Mouse (Mus musculus): Measurements from ENCODE around the gene Igll1. TPM values are rescaled to one million over a fixed set of nuclear protein-coding genes. Genes with fewer than 3 reads are reported as not detected.
"Not testable (repeated sequence)": the region's sequence is repeated elsewhere in the genome, so short reads cannot be mapped to it uniquely, and the experiment has no call there.

Igll1 gene
- total and polyA plus RNA-seq, 3 experiments = not detected

DNA sequence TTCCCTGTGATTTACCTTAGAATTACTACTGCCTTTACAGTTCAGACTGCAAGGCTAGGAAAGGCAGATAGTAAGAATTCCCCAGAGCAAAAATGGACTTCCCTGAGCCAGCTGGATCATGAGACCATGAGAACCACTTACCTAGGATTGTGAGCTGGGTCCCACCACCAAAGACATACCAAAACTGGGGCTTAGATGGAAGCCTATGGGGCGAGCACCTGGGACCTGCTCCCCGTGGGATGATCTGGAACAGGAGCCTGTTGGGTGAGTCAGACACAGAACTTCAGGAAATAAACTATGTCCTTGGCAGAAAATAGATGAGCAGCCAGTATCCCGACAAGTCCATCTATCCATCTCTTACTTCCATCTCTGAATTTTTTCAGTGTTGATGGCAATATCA, 1.5 kb downstream of the Igll1 start:
- Histone ChIP-seq H3K4me3 (no peak overlapping the region), H3K27ac (no peak overlapping the region), H3K9ac (ENCODE audit: low read depth, low read length) (no peak overlapping the region), H3K27me3 (ENCODE audit: control insufficient read depth, insufficient read depth, low read length) (no peaks in the 10 kb centered on the region), H3K79me2 (replicated peaks; ENCODE audit: control insufficient read depth, insufficient read depth, low read length) (no peaks in the 10 kb centered on the region), H3K4me1 (ENCODE audit: control insufficient read depth, insufficient read depth, low read length) (no peaks in the 10 kb centered on the region), H3K36me3 (ENCODE audit: control insufficient read depth, insufficient read depth, low read length) (no peaks in the 10 kb centered on the region)
- intact Hi-C loops (cut with DNase I) = no loop called here
- DNase-seq = no peak
- 61% methylated on average over 3 of the region's 3 CpGs for WGBS
- TF ChIP-seq EP300 (IDR thresholded peaks at IDR 0.05; ENCODE audit: insufficient read depth, low read depth, low read length) (no peak), POLR2A (IDR thresholded peaks at IDR 0.05; ENCODE audit: insufficient read depth, low read depth, low read length) (no peak), CTCF (IDR thresholded peaks at IDR 0.05) (no peak)

DNA sequence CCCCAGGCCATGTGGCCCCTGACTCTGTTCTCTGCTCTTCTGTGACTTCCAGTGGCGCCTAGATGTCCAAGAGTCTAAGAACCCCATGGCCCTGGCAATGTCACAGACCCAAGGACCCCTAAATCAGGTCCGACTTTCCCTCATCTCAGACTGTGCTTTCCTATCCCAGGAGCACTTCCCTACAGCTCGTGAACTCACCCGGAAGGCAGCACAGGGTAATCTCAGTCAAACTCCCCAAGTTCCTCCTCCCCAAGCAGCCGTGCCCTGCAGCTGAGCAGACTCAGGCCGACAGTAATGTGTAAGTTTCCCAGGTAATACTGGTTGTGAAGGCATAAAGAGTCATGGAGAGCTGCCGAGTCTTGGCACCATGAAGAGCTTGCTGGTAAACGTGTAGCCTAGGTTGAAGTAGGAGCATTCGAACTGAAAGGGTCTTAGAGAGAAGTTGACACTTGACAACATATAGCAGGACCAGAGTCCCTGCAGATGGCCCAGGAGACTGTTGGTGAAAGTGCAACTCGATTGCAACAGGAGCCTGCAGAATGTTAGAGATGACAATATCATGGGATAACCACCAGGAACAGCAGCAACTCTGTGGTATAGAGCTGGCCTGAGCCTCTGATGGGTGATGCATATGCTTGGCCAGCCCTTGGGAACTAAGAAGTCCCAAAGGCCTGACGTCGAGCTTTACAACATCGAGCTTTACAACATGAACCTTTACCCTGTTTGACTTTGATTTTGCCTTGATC, 6.9 kb downstream of the Igll1 start:
- Histone ChIP-seq H3K9ac (ENCODE audit: low read depth, low read length) (no peak overlapping the region), H3K79me2 (replicated peaks; ENCODE audit: control insufficient read depth, insufficient read depth, low read length) (no peaks in the 10 kb centered on the region), H3K27ac (no peak overlapping the region), H3K27me3 (ENCODE audit: control insufficient read depth, insufficient read depth, low read length) (no peaks in the 10 kb centered on the region), H3K36me3 (ENCODE audit: control insufficient read depth, insufficient read depth, low read length) (no peaks in the 10 kb centered on the region), H3K4me3 (no peak overlapping the region), H3K4me1 (ENCODE audit: control insufficient read depth, insufficient read depth, low read length) (no peaks in the 10 kb centered on the region; the same call in 1 of the 2 replicates)
- DNase-seq = no peak
- TF ChIP-seq POLR2A (IDR thresholded peaks at IDR 0.05; ENCODE audit: insufficient read depth, low read depth, low read length) = no peak
- no peak for TF ChIP-seq EP300 (IDR thresholded peaks at IDR 0.05; ENCODE audit: insufficient read depth, low read depth, low read length)
- no peak for TF ChIP-seq CTCF (IDR thresholded peaks at IDR 0.05)
- 70% methylated on average over 13 of the region's 13 CpGs for WGBS
- intact Hi-C loops (cut with DNase I) = no loop called here

DNA sequence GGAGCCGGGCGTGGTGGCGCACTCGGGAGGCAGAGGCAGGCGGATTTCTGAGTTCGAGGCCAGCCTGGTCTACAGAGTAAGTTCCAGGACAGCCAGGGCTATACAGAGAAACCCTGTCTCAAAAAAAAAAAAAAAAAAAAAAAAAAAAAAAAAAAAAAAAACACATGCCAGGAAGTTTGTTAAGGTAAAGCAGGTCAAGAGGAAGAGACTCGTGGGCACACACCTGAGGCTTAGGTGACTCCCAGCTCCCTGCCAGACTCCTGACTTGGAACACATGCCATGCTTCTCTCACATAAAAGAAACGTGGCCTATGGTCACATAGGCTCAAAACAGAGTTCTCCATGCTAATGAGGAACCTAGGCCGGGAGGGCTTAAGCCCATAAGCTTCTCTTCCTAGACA, 7.7 kb downstream of the Igll1 start:
- H3K79me2 ChIP-seq (replicated peaks; ENCODE audit: control insufficient read depth, insufficient read depth, low read length) = not testable (repeated sequence)

DNA sequence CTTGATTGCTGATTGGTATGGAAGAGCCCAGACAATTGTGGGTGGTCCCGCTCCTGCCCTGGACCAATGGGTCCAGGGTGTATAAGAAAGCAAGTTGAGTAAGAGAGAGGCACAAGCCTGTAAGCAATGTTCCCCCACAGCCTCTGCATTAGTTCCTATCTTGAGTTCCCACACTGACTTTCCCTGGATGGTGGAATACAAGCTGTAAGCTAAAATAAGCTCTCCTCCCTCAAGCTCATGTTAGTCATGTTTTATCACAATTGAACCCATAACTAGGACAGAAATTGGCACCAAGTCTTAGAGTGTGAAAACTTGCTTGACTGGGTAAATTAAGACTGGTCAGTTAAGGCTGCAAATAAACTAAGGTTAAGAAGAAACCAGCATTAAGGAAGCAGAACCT, 8.2 kb downstream of the Igll1 start:
- no peak overlapping the region for H3K4me3 ChIP-seq
- no peak overlapping the region for H3K27ac ChIP-seq
- TF ChIP-seq CTCF (IDR thresholded peaks at IDR 0.05) (no peak), POLR2A (IDR thresholded peaks at IDR 0.05; ENCODE audit: insufficient read depth, low read depth, low read length) (no peak), EP300 (IDR thresholded peaks at IDR 0.05; ENCODE audit: insufficient read depth, low read depth, low read length) (no peak)
- H3K4me1 ChIP-seq (ENCODE audit: control insufficient read depth, insufficient read depth, low read length) = no peaks in the 10 kb centered on the region; the same call in 1 of the 2 replicates
- intact Hi-C loops (cut with DNase I) = loop anchor here (1.0 to 2.0 kb wide), 2 partner anchors 15 to 57 kb away; partner anchors contain the start of genes Top3b and Vpreb1
- no peaks in the 10 kb centered on the region for H3K36me3 ChIP-seq (ENCODE audit: control insufficient read depth, insufficient read depth, low read length)
- 97% methylated on average over 1 of the region's 1 CpGs for WGBS
- H3K27me3 ChIP-seq (ENCODE audit: control insufficient read depth, insufficient read depth, low read length) = no peaks in the 10 kb centered on the region
- DNase-seq = no peak
- no peaks in the 10 kb centered on the region for H3K79me2 ChIP-seq (replicated peaks; ENCODE audit: control insufficient read depth, insufficient read depth, low read length)
- H3K9ac ChIP-seq (ENCODE audit: low read depth, low read length) = no peak overlapping the region

More for the DNA sequence above, 7.7 kb downstream of the Igll1 start:
- H3K27me3 ChIP-seq (ENCODE audit: control insufficient read depth, insufficient read depth, low read length); H3K36me3 ChIP-seq (ENCODE audit: control insufficient read depth, insufficient read depth, low read length); DNase-seq; H3K4me1 ChIP-seq (ENCODE audit: control insufficient read depth, insufficient read depth, low read length); H3K27ac ChIP-seq; H3K9ac ChIP-seq (ENCODE audit: low read depth, low read length); intact Hi-C loops (cut with DNase I); H3K4me3 ChIP-seq: not testable (repeated sequence)
- WGBS = 78% methylated on average over 9 of the region's 9 CpGs

DNA sequence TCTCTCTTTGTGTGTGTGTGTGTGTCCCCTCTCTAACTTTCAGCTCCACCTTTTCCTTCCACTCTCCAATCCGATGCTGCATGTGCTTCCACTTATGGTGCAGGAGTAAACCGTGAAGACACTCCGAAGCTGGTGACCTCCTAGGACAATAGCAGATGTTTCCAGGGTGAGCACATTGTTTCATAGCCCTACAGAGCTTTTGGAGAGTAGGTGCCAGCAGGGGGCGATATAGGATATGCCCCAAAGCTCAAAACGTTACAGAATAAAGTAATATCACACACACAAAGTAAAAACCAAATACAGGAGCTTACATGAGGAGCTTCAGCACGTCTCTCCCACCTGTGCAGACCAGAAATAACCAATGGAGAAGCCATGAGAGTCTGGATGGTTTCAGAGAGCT, 8.9 kb downstream of the Igll1 start:
- no peaks in the 10 kb centered on the region for H3K36me3 ChIP-seq (ENCODE audit: control insufficient read depth, insufficient read depth, low read length)
- no peaks in the 10 kb centered on the region for H3K79me2 ChIP-seq (replicated peaks; ENCODE audit: control insufficient read depth, insufficient read depth, low read length)
- intact Hi-C loops (cut with DNase I) = loop anchor here (1.0 to 2.0 kb wide), 2 partner anchors 16 to 57 kb away; partner anchors contain the start of genes Top3b and Vpreb1
- H3K4me1 ChIP-seq (ENCODE audit: control insufficient read depth, insufficient read depth, low read length) = no peaks in the 10 kb centered on the region; the same call in 1 of the 2 replicates
- no peak overlapping the region for H3K27ac ChIP-seq
- H3K9ac ChIP-seq (ENCODE audit: low read depth, low read length) = no peak overlapping the region
- H3K4me3 ChIP-seq = no peak overlapping the region
- 11% methylated on average over 6 of the region's 6 CpGs for WGBS
- no peak for TF ChIP-seq POLR2A (IDR thresholded peaks at IDR 0.05; ENCODE audit: insufficient read depth, low read depth, low read length)
- TF ChIP-seq CTCF (IDR thresholded peaks at IDR 0.05) = peak; percentile 88
- no peak for TF ChIP-seq EP300 (IDR thresholded peaks at IDR 0.05; ENCODE audit: insufficient read depth, low read depth, low read length)
- H3K27me3 ChIP-seq (ENCODE audit: control insufficient read depth, insufficient read depth, low read length) = no peaks in the 10 kb centered on the region
- DNase-seq = peak; percentile 52 to 62

DNA sequence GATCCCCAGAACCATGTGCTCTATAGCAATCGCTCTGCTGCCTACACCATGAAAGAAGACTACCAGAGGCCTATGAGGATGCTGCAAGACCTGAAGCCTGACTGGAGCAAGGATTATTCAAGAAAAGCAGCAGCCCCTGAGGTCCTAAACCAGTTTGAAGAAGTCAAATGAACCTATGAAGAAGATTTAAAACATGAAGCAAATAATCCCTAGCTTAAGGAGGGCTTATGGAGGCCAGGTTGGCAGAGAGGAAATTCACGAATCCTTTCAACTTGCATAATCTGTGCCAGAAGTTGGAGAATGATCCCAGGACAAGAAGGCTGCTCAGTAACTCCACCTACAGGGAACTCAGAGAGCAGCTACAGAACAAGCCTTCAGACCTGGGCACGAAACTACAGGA, 11.4 kb downstream of the Igll1 start:
- Histone ChIP-seq H3K27ac (no peak overlapping the region), H3K27me3 (ENCODE audit: control insufficient read depth, insufficient read depth, low read length) (no peaks in the 10 kb centered on the region), H3K4me3 (no peak overlapping the region), H3K4me1 (ENCODE audit: control insufficient read depth, insufficient read depth, low read length) (no peaks in the 10 kb centered on the region; the same call in 1 of the 2 replicates), H3K36me3 (ENCODE audit: control insufficient read depth, insufficient read depth, low read length) (no peaks in the 10 kb centered on the region), H3K79me2 (replicated peaks; ENCODE audit: control insufficient read depth, insufficient read depth, low read length) (no peaks in the 10 kb centered on the region), H3K9ac (ENCODE audit: low read depth, low read length) (no peak overlapping the region)
- no peak for DNase-seq
- intact Hi-C loops (cut with DNase I) = no loop called here
- WGBS = 88% methylated on average over 3 of the region's 3 CpGs
- TF ChIP-seq POLR2A (IDR thresholded peaks at IDR 0.05; ENCODE audit: insufficient read depth, low read depth, low read length) (no peak), EP300 (IDR thresholded peaks at IDR 0.05; ENCODE audit: insufficient read depth, low read depth, low read length) (no peak), CTCF (IDR thresholded peaks at IDR 0.05) (no peak)

Data from heart, adult 2 months (tissue).